In the genomic region with DNA sequence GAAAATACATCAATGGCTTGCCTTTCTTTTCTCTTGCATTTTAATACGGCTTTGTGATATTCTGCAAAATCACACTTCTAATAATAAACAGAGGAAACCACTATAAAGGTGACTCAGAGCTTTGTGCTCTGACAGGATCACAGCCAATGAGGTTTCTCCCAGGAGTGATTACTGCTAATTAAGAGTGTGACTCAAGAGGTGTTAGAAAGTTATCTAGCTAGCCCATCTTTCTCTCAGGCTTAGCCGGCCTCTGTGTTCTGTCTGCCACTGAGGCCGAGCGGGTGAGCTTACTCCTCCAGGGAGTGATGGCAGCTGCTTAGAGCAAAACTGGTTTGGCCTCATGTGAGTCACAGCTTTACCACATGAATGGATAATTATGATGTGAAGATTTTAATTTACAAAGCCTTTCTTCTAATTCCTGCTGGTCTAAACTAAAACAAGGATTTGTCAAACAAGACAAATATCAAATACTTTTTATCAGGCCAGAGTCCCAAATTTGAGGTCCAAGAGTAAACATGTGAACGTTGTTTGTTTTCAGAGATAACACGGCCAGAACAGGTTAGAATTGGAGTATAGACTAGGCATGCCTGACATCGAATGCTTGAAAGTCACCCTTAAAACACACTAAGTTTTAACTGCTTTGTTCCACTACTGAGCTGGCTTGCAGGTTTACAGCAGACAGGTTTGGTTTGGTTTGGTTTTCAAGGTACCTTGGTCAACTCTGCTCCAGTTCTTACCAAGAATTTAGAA, we compare ENCODE assay signal across 19 mouse cellular contexts. TPM values are rescaled to one million over a fixed set of nuclear protein-coding genes. Genes with fewer than 3 reads are reported as not detected.
DNase-seq lines count a peak whose midpoint lies in the region; ATAC-seq and TF ChIP-seq lines count a peak whose summit lies in the region.
"Had no signal": no experiment of that assay in that cellular context is flagged by ENCODE, and none has a peak within 500 bp of the region (broad histone marks: within the 10 kb centered on the region; RNA-seq: fewer than 3 reads in every experiment).

No protein-coding gene starts in this region.

- no peaks in the 10 kb centered on the region for H3K36me3 ChIP-seq in kidney, adult 2 months (ENCODE audit: control insufficient read depth, insufficient read depth, low read length)
- H3K36me3 ChIP-seq in lung, embryonic 16.5 days (ENCODE audit: control insufficient read depth, insufficient read depth, low read length) = no peaks in the 10 kb centered on the region
- H3K36me3 ChIP-seq in stomach, postnatal 0 days (ENCODE audit: control insufficient read depth, insufficient read depth, low read length) = no peaks in the 10 kb centered on the region
- H3K36me3 ChIP-seq in heart, adult 2 months (ENCODE audit: control insufficient read depth, insufficient read depth, low read length) = no peaks in the 10 kb centered on the region; the same call in 1 of the 2 replicates
- H3K36me3 ChIP-seq: embryonic facial prominence, embryonic 13.5 days; midbrain, embryonic 12.5 days had no signal

- 63% methylated on average over 7 of the region's 7 CpGs for WGBS in kidney, adult 2 months
- WGBS in lung, embryonic 16.5 days = 27% methylated on average over 7 of the region's 7 CpGs
- 33% methylated on average over 7 of the region's 7 CpGs for WGBS in stomach, postnatal 0 days
- WGBS in heart, adult 2 months = 52% methylated on average over 7 of the region's 7 CpGs

- DNase-seq in kidney, adult 2 months = peak; percentile 37
- no peak for DNase-seq in kidney, postnatal 14 days
- DNase-seq in lung, postnatal 25 days (ENCODE audit: low spot score) = no peak
- peak; percentile 35 for DNase-seq in induced T-regulatory cell, adult 2 months (ENCODE audit: low read depth)
- DNase-seq in stomach, postnatal 0 days (ENCODE audit: low spot score) = peak; percentile 61
- no peak for DNase-seq in heart, adult 2 months
- DNase-seq in gastrocnemius, adult 2 months = no peak
- DNase-seq: adrenal gland, postnatal 10 days; B cell, adult 2 months; cerebellum, postnatal 14 days; forebrain, postnatal 0 days; gastrocnemius, postnatal 14 days; lung, adult 2 months; thymus, adult 18-20 months had no signal

- peak overlapping the region; percentile 41 for H3K27ac ChIP-seq in kidney, adult 2 months (ENCODE audit: insufficient read depth, low read depth, low read length)
- H3K27ac ChIP-seq in lung, embryonic 16.5 days (ENCODE audit: low read length) = peak overlapping the region; percentile 66; the same call in 1 of the 2 replicates
- peak overlapping the region; percentile 53; the same call in 1 of the 2 replicates for H3K27ac ChIP-seq in stomach, postnatal 0 days (replicated peaks)
- no peak overlapping the region for H3K27ac ChIP-seq in heart, adult 2 months
- H3K27ac ChIP-seq in gastrocnemius, adult 2 months = no peak overlapping the region
- H3K27ac ChIP-seq: embryonic facial prominence, embryonic 13.5 days; layer of hippocampus, adult 2 months; midbrain, embryonic 12.5 days had no signal

- no peak for ATAC-seq in lung, embryonic 16.5 days (ENCODE audit: low read depth)
- ATAC-seq in stomach, postnatal 0 days (ENCODE audit: low FRiP score, low TSS enrichment) = peak; percentile 84
- ATAC-seq: forebrain, postnatal 0 days; hindbrain, embryonic 16.5 days had no signal

- TF ChIP-seq EP300 in stomach, postnatal 0 days (optimal IDR thresholded peaks at IDR 0.05) = no peak
- TF ChIP-seq EP300 in heart, adult 2 months (IDR thresholded peaks at IDR 0.05; ENCODE audit: insufficient read depth, low read depth, low read length) = no peak

- no peaks in the 10 kb centered on the region for H3K4me1 ChIP-seq in kidney, adult 2 months (ENCODE audit: control insufficient read depth, insufficient read depth, low read length)
- peaks cover 15% of the 10 kb centered on the region for H3K4me1 ChIP-seq in lung, embryonic 16.5 days (replicated peaks; ENCODE audit: control insufficient read depth, insufficient read depth, low read length)
- no peaks in the 10 kb centered on the region for H3K4me1 ChIP-seq in stomach, postnatal 0 days (replicated peaks; ENCODE audit: control insufficient read depth, insufficient read depth)
- H3K4me1 ChIP-seq in heart, adult 2 months (ENCODE audit: control insufficient read depth, insufficient read depth, low read length) = peaks cover 2% of the 10 kb centered on the region; the same call in 1 of the 2 replicates

- H3K79me2 ChIP-seq in heart, adult 2 months (replicated peaks; ENCODE audit: control insufficient read depth, insufficient read depth, low read length) = no peaks in the 10 kb centered on the region

- no peak overlapping the region for H3K4me3 ChIP-seq in kidney, adult 2 months (ENCODE audit: insufficient read depth, low read depth, low read length)
- H3K4me3 ChIP-seq in lung, embryonic 16.5 days (ENCODE audit: low read length) = no peak overlapping the region
- no peak overlapping the region for H3K4me3 ChIP-seq in stomach, postnatal 0 days (ENCODE audit: low read depth, low read length)
- H3K4me3 ChIP-seq in heart, adult 2 months = no peak overlapping the region
- no peak overlapping the region for H3K4me3 ChIP-seq in gastrocnemius, adult 2 months
- H3K4me3 ChIP-seq: embryonic facial prominence, embryonic 13.5 days; layer of hippocampus, adult 2 months; midbrain, embryonic 12.5 days had no signal

- no peak overlapping the region for H3K9ac ChIP-seq in lung, embryonic 16.5 days (ENCODE audit: low read length)
- H3K9ac ChIP-seq in stomach, postnatal 0 days (ENCODE audit: low read length) = no peak overlapping the region
- no peak overlapping the region for H3K9ac ChIP-seq in heart, adult 2 months (ENCODE audit: low read depth, low read length)
- H3K9ac ChIP-seq: embryonic facial prominence, embryonic 13.5 days; forebrain, postnatal 0 days; midbrain, embryonic 12.5 days had no signal

- TF ChIP-seq POLR2A in kidney, adult 2 months (IDR thresholded peaks at IDR 0.05; ENCODE audit: low read depth, low read length) = no peak
- no peak for TF ChIP-seq POLR2A in heart, adult 2 months (IDR thresholded peaks at IDR 0.05; ENCODE audit: insufficient read depth, low read depth, low read length)

- H3K9me3 ChIP-seq in lung, embryonic 16.5 days (ENCODE audit: control insufficient read depth, low read length) = no peaks in the 10 kb centered on the region
- H3K9me3 ChIP-seq in stomach, postnatal 0 days (ENCODE audit: control insufficient read depth, low read length) = no peaks in the 10 kb centered on the region
- H3K9me3 ChIP-seq: embryonic facial prominence, embryonic 13.5 days; midbrain, embryonic 12.5 days had no signal

- no peaks in the 10 kb centered on the region for H3K27me3 ChIP-seq in kidney, adult 2 months (replicated peaks; ENCODE audit: control insufficient read depth, insufficient read depth, low read length)
- no peaks in the 10 kb centered on the region for H3K27me3 ChIP-seq in lung, embryonic 16.5 days (ENCODE audit: control insufficient read depth, insufficient read depth, low read depth, low read length)
- H3K27me3 ChIP-seq in stomach, postnatal 0 days (ENCODE audit: control insufficient read depth, insufficient read depth, low read length) = no peaks in the 10 kb centered on the region
- no peaks in the 10 kb centered on the region for H3K27me3 ChIP-seq in heart, adult 2 months (ENCODE audit: control insufficient read depth, insufficient read depth, low read length)
- H3K27me3 ChIP-seq: embryonic facial prominence, embryonic 13.5 days; midbrain, embryonic 12.5 days had no signal

- TF ChIP-seq CTCF in kidney, adult 2 months (conservative IDR thresholded peaks at IDR 0.05; ENCODE audit: insufficient read depth, insufficient read length, low read depth, low read length) = no peak
- no peak for TF ChIP-seq CTCF in stomach, postnatal 0 days (IDR thresholded peaks at IDR 0.05; ENCODE audit: low read depth)
- no peak for TF ChIP-seq CTCF in heart, adult 2 months (IDR thresholded peaks at IDR 0.05)
- no peak for TF ChIP-seq CTCF in gastrocnemius, adult 2 months (IDR thresholded peaks at IDR 0.05)

- intact Hi-C loops in heart, adult 2 months (cut with DNase I) = no loop called here
- intact Hi-C loops in gastrocnemius, adult 2 months (cut with DNase I) = no loop called here

- no peak overlapping the region for H3K4me2 ChIP-seq in lung, embryonic 16.5 days (ENCODE audit: low read depth, low read length)
- no peak overlapping the region for H3K4me2 ChIP-seq in stomach, postnatal 0 days (replicated peaks; ENCODE audit: low read depth)
- H3K4me2 ChIP-seq: embryonic facial prominence, embryonic 13.5 days; midbrain, embryonic 12.5 days had no signal

RNA-seq across cellular contexts. Expression of a gene that starts 6.2 kb away (rescaled TPM):
- 556 and 574 TPM in 2 replicates for polyA plus RNA-seq in kidney, adult 2 months (2012; rRNA removed)
- polyA plus RNA-seq in lung, embryonic 16.5 days (2015; fragmentation: Nextera tagmentation; extraction: Ambion mirVana) = 506 and 518 TPM in 2 replicates
- 187 and 200 TPM in 2 replicates for polyA plus RNA-seq in stomach, postnatal 0 days (2015; fragmentation: Nextera tagmentation; extraction: Ambion mirVana)
- total RNA-seq in heart, adult 2 months (2021) = 100 to 1,000 TPM; 285 to 294 TPM
- polyA plus RNA-seq in heart, adult 2 months (2012; rRNA removed) = 413 and 640 TPM in 2 replicates
- total RNA-seq in gastrocnemius, adult 2 months (2021) = 100 to 1,000 TPM; 105 to 114 TPM

Comparison
In these comparisons a context has a peak if more than half of its experiments do, and no peak if none do; other contexts are left out.
1. DNase-seq: peak in kidney, adult 2 months (single experiment), induced T-regulatory cell, adult 2 months (single experiment) and stomach, postnatal 0 days (single experiment); none in kidney, postnatal 14 days (single experiment), lung, postnatal 25 days (single experiment), heart, adult 2 months (0 of 2) and gastrocnemius, adult 2 months (single experiment).
2. H3K27ac ChIP-seq: peak in kidney, adult 2 months (single experiment), lung, embryonic 16.5 days (single experiment) and stomach, postnatal 0 days (single experiment); none in heart, adult 2 months (single experiment) and gastrocnemius, adult 2 months (single experiment).